Mouse (Mus musculus): Measurements from ENCODE around the gene Ermap.

Ermap gene

DNA sequence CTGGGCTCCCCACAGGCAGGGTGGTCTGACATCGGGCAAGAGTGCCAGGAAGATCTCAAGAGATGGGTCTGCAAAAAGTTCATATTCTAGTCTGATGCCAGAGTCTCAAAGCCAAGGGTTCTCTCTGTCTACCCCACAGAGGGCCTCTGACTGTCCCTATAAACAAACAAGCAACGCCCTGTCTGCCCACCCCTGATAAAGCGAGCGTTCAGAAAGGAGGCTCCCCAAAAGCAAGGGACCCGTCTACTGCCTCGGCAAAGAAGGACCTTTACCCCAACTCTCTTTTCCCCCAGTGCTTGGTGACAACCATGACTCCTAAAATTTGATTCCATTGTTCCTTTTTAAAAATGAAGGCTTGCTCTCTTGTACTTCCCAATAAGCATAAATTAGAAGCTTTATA, at the start of gene Ermap:
Ermap (minus strand) TSS at position 148 of the 400 bp plus-strand sequence.
- no peak for DNase-seq

DNA sequence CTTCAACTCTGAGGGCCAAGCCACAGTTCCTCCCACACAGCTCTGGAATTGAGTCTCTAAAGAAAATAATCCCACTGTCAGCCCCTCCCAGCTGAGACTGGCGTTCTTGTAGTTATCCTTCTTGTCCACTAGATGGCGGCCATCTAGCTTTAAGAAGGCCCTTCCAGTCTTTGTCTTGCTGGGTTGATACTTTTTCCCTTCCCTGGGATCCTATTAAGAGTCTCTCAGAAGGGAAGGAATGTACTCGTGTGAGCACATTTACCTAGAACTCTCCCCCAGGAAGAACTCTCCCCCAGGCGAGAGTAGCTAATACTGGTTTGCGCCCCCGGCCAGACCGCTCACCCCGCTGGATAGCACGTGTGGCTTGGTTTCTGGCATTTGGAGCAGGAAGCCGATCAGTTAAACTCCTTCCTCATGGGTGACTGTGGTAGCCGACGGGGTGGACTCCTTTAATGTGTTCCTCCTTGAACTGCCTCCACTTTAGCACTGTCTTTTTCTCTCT, 49.4 kb upstream of the Ermap start:
- DNase-seq, result peak; percentile 22

DNA sequence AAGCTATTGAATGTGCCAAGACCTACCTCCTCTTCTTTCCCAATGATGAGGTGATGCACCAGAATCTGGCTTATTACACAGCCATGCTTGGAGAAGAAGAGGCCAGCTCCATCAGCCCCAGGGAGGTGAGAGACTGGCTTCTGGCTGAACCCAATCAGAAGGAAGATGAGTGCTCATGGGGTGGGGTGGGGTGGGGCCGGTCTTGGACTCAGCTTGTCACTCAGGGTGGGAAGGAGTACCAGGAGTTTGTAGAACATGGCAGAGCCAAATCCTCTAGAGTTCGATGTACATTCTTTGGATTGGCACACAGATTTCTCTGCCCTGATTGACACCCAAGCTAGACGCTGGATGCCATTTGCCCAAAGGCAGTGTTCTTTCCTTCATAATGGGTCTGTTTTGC, 48.9 kb upstream of the Ermap start:
- DNase-seq, result no peak

DNA sequence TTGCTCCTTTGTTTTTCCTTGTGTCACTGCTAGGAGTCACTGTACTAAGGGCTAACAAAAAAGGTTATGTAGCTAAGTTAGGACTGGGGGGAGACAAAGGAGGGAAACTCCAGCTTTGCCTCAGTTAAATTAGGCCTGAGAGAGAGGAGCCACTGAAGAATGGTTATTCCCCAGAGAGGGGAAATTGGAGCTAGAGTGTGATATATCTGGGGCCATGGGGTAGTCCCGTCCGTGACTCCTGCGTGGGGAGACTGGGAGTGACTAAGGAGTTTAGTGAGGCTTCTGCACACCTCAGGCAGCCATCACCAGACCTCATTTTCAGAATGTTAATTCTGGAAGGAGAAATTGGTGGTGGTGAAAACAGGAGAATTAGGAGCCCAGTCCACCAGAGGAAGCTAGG, 44.5 kb upstream of the Ermap start:
- no peak for DNase-seq

DNA sequence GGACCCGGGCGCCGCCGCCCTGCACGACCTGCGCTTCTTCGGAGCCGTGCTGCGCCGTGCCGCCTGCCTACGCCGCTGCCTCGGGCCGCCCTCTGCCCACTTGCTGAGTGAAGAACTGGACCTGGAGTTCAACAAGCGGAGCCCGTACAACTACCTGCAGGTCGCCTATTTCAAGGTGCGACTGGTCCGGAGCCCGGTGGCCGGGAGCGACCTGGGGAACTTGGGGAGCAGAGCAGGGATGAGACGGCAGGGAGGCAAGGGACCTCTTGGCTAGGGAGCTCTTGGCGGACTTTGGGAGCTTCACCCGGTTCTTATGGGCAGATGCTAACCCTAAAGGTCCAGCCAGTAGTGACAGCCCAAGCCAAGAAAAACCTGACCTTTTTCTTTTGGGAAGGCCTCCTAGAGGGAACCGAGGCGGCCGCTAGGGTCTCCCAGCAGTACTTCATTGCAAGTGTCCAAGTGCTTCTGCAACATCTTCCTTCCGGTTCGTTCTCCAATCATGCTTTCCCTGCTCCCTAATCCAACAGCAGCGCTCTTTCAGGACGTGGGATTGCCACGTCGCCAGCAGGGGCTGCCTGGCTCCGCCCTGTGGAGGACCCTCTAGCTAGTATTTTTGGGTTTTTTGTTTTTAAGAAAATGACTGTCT, 43.6 kb upstream of the Ermap start:
- DNase-seq, result peak; percentile 54

DNA sequence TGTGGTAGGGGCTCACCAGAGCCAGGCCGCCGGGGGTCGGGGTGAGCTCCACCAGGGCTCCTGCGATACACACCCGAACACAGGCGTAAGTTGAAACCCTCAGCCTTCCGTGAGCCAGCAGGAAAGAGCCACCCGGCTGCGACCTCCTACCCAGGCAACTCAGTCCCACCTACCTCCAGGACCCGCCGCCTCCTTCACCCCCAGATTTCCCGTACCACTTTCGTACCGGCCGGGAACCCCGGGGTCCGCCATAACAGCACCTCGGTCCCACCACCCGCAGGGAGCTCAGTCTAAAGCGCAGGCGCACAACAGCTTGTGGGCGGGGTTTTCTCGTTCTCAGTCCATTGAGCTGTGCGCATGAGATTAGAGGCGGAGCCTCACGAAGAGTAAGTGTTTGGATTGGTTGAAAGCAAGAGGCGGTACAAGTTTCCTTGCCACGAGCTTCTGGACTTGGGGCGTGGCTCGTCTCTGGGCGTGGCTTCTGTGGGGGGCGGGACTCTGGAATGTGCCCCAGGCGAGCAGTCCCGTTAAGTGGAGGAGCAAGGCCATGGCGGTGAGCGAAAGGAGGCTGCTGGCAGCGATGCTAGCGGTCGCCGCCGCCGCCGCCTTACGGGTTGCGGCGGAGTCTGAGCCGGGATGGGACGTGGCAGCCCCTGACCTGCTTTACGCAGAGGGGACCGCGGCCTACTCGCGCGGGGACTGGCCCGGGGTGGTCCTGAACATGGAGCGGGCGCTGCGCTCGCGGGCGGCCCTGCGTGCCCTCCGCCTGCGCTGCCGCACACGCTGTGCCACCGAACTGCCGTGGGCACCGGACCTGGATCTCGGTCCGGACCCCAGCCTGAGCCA, 42.8 kb upstream of the Ermap start, which contains the start of the genes AU022252 and P3h1:
AU022252 (minus strand) TSS at position 303 of the 846 bp plus-strand sequence.
P3h1 (plus strand) TSS at position 506 of the 846 bp plus-strand sequence.
- peak; percentile 98 for DNase-seq

DNA sequence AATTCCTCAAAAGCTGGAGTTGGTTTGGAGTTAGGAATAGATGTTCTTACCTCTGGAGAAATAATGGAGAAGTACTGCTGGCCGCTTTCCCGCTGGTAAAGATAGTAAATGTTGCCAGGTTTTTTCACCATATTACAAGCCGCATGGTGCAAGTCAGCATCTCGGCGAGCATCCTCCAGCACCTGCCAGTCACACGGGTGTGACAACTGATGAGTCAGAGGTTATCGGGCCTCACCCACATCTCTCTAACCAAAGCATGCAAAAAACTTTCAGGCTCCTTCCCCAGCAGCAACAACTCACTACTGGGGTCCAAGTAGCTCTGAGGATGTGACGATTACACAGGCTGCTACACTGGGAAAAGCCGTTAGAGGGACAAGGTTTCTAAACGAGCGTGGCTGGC, 36.9 kb upstream of the Ermap start:
- DNase-seq, result no peak

DNA sequence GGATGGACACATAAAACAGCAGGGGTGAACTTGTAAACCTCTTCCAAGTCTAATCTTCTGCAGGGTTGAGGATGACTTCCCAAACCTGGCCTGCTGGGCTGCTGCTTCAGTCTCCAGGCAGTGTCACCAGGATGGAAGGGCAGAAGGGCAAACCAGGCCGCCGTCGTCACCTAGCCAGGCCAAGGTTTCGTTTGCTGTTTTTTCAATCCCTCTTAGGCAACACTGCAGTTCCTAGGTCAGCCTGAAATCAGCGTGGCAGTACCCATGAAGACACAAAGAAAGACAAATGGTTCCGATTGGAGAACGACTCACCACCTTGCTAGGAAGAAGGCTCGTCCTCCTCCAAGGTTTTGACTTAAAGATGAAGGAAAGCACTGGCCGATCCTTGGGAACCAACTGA, 35.9 kb upstream of the Ermap start:
- DNase-seq, result no peak

DNA sequence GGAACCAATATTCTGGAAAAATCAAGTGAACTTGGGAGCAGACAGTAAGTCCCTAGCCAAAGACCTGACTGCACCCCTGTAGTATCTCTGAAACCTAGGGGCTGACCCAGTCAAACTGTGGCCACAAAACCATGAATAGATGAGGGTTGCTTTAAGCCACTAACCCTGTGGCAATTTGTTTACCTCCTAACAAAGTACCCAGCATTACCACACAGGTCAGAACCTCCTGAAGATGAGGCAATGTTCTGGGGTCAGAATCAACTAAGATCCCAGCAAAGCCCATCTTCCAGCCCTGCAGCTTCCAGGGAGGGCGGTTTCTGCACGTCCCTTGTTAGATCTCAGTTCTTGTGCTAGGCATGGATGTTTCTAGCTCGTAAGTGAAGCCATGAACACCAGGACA, 34.7 kb upstream of the Ermap start:
- DNase-seq, result no peak

DNA sequence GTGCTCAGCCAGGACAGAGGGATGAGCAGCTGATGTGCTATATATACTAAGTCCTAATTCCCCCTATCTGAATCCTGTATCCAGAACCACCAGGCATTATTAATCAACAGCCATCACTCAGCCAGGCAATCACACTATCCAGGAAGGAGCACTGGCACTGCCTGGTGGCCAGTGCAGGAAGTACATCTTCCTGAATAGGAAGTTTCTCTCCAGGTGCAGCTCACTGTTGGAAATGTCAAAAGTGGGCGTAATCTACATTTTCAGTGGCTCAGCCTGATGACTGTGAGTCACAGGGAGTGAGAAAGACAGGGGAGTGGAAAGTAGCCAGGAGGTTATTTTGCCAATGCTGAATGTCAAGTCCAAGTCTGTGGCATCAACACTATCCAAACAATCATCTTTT, 33.9 kb upstream of the Ermap start:
- DNase-seq, result no peak

DNA sequence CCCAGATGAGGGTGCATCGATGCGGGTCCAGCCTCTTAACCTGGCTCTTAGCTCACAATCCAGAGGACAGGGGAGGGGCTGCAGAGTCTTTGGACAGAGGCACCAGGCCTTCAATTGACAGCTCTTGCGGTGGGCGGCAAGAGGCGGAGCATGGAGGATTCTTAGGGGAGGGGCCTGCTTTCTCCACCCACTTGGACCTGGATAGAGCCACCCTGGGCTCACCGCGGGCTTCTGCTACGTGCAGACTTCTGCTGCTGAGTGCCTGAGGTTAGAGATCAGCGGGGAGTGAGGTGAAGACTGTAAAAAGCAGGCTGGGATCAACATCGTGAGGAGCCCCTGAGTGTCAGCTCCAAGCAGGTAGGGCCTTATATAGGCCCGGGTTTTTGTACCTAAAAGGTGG, 28.4 kb upstream of the Ermap start, which contains the start of gene Tmem269:
Tmem269 (minus strand) TSS at position 49 of the 400 bp plus-strand sequence.
- DNase-seq, result no peak

DNA sequence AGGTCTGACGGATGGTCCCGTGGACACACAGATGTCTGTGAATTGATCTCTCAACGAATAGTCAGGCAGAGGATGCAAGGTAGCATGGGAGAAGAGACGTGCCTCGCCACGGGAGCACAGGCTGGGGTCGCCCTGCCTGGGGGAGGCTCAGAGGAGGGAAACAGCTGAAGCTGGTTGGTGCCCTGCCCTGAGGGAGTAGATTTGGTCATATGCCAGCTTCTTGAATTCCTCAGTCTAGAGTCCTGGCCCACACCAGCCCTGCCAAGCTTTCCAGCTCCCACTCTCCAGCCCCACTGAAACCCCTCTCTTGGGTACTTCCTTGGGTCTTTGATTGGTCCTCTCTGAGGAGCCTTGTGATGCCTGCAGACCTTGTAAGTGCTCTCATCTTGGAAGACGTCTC, 26.9 kb upstream of the Ermap start:
- no peak for DNase-seq

DNA sequence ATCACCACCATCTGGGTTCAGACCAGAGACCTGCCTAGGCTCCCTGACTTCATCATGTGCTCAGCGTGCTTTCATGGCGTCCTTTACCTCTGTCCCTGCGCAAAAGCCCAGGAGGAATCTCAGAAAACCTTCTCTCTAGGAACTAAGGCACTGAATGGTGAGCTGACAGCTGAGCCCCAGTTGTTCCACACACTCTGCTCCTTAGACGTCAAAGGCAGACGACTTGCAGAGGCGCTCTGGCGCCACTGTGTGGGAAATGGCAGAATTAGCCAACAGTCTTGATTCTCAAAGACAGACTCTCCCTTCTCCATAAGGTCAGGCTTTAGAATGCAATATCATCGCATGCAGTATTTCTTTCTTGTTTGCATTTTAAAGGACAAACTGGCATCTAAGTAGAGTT, 14.9 kb upstream of the Ermap start:
- peak; percentile 71 for DNase-seq

DNA sequence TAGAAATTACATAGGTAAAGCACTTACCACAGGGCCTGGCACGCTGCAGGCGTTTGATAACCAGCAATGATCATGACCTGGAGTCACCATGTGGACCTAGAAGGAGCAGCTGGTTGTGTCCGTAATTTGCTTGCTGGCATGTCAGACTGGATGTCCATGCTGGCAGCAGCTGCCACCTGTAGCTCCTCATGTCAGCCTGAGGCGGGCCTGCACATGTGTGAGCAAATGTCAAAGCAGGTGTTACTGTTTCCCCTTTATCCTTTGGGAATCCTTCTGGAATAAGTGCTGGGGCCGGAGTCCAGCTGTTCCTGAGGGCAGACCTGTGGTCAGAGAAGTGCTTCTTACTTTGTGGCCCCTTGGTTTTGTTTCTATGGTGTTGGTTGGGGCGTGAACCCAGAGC, 8.3 kb upstream of the Ermap start:
- no peak for DNase-seq

DNA sequence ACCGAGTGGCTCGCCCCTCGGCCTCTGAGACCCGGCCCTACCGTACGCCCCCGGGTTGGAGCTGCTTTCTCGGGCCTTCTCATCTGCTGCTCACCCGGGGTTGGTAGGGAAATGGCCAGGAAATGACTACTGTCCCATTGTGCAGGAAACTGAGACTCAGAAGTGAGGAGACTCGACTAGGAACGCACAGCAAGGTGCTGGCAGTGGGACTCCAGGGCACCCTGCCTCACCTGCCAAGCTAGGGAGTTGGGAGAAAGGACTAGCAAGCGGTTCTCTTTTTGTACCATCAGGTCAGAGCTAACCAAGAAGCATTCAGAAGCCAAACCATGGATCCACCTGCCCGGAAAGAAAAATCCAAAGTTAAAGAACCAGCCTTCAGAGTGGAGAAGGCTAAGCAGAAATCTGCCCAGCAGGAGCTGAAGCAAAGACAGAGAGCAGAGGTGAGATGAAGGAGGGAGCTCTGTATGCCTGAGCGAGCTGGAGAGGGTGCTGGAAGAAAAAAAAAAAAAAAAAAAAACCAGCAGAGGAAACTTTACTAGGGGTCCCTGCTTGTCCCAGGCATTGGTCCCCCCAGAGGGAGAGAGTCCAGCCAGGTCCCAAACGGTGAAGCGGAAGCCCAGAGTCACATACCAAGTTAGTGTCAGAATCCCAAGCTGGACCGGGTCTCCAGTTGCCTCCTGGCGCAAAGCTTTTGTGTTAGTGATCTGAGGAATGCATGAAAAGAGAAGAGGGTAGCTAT, 5.9 kb upstream of the Ermap start:
- no peak for DNase-seq

DNA sequence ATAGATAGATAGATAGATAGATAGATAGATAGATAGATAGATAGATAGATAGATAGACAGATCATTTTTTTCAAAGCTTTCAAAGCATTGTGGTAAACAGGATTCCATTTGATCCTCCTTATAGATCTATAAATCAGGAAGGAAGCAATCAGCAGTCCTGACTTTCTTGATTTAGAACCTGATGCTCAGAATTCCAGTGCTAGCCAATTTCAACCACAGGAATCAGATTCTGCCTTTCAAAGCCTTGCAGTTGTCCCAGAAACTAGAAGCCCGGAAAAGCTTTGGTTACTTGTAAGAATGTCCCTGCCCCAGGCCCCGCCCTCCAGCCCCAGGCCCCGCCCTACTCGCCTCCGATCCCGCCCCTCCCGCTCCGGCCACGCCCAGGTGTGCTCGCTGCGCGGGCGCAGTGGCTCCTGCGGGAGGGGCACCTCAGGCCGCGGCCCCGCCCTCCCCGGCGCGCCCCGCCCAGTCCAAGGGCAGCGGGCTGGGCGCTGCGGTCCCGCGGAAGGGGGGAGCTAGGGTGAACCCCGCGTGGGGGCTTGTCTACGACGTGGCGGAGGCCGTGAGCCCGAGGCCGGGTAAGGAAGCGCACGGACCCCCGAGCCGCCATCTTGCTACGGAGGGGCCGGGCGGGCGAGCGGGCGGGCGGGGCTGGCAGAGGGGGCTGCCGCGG, 5.2 kb upstream of the Ermap start, which contains the start of gene Svbp:
Svbp (plus strand) TSS at position 398 of the 673 bp plus-strand sequence.
- peak; percentile 93 for DNase-seq

DNA sequence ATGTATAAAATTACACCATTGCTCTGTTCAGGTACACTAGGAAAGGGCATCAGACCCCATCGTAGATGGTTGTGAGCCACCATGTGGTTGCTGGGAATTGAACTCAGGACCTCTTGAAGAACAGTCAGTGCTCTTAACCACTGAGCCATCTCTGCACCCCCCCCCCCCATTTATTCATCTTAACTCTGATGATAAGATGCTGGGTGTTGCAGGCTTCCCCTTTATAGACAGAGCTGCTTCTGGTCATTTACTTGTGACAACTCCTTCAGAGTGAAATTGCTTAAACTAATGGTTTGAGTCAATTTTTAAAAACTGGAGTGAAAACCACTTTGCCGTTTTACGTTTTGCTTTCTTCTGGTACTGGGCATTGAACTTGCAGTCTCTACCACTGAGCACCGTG, 2.9 kb upstream of the Ermap start:
- DNase-seq, result no peak

DNA sequence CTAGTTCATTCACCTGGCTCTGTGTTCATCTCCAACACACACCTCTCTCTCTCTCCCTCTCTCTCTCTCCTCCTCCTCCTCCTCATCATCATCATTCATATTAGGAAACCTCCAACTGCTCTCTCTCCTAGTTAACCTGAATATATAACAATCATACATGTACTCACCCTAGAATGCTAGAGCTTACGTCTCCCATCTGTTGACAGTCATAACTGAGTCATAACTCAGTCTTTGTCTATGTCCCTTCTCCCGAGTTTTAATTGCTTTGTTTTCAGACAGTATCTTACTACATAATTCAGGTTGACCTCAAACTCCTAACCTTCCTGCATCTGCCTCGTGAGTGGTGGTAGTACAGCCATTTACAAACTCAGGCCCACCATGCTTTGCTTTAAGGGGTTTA, 1.5 kb upstream of the Ermap start:
- DNase-seq, result no peak

DNA sequence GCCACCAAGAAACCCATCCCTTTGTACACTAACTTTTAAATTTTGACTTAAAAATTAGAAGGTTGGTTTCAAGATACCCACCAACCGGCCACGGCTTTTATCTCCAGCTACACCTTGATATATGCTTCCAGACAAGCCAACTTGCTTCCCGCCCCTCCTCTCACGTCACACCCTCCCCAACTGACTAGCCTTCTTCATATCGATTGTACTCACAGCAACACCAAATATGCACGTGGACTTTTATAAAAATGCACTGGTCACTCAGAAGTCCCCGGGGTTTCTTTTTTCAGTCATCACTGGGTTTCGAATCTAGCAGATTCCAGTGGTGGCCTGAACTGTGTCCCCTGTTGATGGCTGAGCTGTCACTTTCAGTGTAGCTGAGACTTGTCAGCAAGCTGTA, 807 bp upstream of the Ermap start:
- no peak for DNase-seq

DNA sequence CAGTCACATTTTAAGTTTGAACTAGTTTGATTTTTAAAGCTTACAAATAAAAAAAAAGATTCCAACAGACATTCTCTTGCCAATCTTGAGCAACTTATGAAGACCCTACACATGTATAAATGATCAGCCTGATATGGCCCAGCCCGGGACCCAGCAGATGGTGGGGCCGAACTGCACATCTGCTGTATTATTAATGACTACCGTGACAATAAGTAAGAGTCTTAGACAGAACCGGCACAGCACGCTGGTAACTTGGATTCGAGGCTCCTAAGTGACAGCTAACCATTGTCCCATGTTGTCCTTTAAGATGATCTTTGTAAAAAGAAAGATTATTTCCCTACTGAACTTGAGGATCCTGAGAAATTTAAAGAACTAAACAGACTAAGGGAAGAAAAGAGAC, 419 bp downstream of the Ermap start:
- no peak for DNase-seq

DNA sequence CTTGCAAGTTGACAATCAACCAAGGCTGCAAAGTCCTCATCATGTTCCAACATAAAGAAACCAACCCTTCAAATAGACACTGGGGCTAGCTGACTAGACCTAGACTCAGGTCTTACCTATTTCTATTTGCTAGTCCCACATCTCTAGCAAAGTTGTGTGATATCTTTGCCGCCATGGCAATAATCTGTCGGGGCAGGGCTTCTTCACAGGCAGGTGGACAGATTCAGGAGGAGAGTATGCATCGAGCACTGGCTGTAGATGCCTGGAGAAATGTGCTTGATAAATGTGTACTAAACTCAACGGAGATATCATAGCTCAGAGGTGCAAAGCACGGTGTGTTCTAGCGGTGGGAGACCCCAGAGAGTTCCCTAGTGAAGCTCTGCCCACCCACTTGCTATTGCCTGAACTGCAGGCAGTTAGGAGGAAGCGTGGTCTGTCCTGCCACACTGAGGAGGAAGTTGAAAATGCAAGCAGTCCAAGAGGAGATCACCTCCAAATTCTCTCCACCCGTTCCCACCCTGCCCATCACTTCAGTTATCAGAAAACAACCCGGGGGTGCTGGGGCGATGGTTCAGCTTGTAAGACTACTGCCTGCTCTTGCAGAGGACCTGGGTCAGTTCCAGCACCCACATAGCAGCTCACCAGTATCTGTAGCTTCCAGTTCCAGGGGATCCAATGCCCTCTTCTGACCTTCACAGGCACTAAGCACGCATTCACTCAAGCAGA, 1.6 kb downstream of the Ermap start:
- no peak for DNase-seq

DNA sequence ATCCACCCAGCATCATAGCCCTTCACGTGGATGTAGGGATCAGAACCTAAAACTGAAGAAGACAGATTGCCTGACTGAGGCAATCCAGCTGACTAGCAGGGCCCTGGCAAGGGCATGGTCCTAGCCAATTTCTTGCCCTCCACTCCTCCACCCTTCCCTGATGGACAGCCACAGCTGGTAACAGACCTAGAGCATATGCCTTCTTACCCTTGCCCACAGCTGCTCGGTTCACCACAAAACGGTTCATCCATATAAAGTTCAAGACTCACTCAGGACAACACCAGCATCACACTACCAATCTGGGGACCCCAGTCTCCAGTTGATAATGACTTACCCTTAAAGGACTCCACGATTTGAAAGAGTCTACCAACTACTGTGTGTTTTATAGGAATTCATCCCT, 4.0 kb downstream of the Ermap start:
- no peak for DNase-seq

All from right cerebral cortex, postnatal 4 days (tissue).